Mouse (Mus musculus) brain, embryonic 14.5 days (tissue): ENCODE measurements around the gene Gigyf1.

ENCODE experiments used
- CTCF ChIP-seq: fragments of 200-500 bp; IDR thresholded peaks from 2 replicates; pipeline ENCODE4 v1.5.1; 2012; ENCODE audit warnings: inconsistent platforms, mild to moderate bottlenecking, moderate library complexity, borderline replicate concordance; ENCODE audit not compliant: insufficient read depth, insufficient read length; ENCODE audit errors: extremely low read depth
- POLR2A ChIP-seq: fragments of 200-500 bp; IDR thresholded peaks from 2 replicates; pipeline ENCODE4 v1.6.1; 2012; ENCODE audit warnings: mild to moderate bottlenecking, inconsistent platforms, borderline replicate concordance; ENCODE audit not compliant: poor library complexity, insufficient read depth, insufficient read length, severe bottlenecking; ENCODE audit errors: extremely low read depth

GRCm38 (mm10) chr5:137531414-137532130 lies 13.2 kb downstream of the Gigyf1 start:
- TF ChIP-seq CTCF (no peak), POLR2A (no peak)
